Mouse (Mus musculus): Measurements from ENCODE around the gene Keap1. TPM values are rescaled to one million over a fixed set of nuclear protein-coding genes. Genes with fewer than 3 reads are reported as not detected.
"Not testable (repeated sequence)": the region's sequence is repeated elsewhere in the genome, so short reads cannot be mapped to it uniquely, and the experiment has no call there.

Gene Keap1
- total RNA-seq, 2 experiments from 2014 or later = 38.6 to 40.8 TPM

GRCm38 (mm10) chr9:21236991-21237367 lies 2.2 kb downstream of the Keap1 start:
- DNase-seq = no peak
- intact Hi-C loops (cut with DNase I) = loop anchor here (5.0 kb wide), 2 partner anchors 40 to 120 kb away; no protein-coding TSS in a partner anchor

DNA sequence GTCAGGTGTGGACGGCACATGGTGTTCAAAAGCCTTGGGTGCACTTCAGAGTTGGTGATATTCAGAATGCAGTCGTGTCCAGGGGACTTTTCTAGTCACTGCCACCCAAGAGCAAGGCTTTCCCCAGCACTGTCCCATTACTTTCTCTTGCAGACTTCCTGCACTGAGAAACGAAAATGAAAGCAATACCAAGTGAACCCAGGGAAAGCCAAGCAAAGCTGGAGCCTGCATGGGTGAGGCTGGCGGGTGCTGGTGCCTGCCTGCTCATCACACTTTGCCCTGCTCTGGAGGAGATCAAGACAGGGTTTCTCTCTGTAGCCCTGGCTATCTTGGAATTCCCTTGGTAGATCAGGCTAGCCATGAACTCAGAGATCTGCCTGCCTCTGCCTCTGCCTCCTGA lies 3.8 kb downstream of the Keap1 start:
- DNase-seq = no peak
- intact Hi-C loops (cut with DNase I) = loop anchor here (5.0 kb wide), 2 partner anchors 42 to 122 kb away; no protein-coding TSS in a partner anchor

DNA sequence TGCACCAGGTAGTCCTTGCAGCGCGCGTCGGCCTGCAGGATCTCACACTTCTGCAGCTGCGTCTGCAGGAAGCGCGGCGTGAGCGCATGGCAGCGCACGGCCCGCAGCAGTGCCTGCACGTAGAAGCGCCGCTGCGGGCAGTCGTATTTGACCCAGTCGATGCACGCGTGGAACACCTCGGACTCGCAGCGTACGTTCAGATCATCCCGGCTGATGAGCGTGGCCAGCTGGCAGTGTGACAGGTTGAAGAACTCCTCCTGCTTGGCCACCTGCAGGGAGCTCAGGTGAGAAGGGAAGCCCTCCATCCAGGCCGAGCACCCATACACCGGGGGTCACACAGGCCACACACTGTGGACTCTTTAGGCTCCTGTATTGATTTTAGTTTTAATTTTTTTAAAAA lies 5.4 kb downstream of the Keap1 start:
- DNase-seq = no peak
- intact Hi-C loops (cut with DNase I) = no loop called here

DNA sequence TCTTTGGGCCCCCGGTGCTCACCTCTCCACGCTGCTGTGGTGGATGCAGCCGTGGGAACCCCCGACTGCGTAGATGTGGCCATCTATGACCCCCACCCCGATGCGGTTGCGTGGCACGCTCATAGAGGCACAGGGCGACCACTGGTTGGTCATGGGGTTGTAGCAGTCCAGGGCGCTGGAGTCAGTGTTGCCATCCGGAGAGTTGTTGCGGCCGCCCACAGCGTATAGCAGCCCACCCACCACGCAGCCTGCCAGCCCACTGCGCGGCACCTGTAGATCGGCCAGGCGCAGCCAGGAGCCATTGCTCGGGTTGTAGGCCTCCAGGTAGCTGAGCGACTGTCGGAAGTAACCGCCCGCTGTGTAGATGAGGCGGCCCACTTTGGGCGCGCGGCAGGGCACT lies 5.8 kb downstream of the Keap1 start:
- no peak for DNase-seq
- intact Hi-C loops (cut with DNase I) = no loop called here

- intact Hi-C loops (cut with DNase I) = no loop called here
- DNase-seq = no peak
Measured at GRCm38 (mm10) chr9:21232867-21233266, 6.3 kb downstream of the Keap1 start.

GRCm38 (mm10) chr9:21231551-21231950 lies 7.6 kb downstream of the Keap1 start:
- intact Hi-C loops (cut with DNase I) = no loop called here

DNA sequence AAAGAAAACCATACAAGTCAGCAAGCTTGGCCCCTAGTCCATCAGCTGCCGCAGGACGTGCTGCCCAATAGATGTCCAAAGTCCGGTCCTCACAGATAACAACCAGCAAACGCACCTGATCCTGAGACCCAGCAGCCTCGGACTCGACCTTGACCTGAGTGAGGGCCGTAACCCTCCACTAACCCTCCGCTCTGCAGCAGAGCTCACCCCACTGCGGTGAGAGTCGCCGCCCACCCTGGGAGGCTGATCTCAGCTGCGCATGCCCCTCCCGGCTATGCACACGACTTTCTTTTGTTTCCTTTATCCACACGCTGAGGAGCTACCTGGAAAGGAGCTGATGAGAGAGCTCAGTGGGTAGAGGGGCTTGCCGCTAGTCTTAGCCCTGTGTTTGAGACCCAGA lies 11.8 kb downstream of the Keap1 start:
- intact Hi-C loops (cut with DNase I) = no loop called here
- no peak for DNase-seq

More at GRCm38 (mm10) chr9:21231551-21231950, 7.6 kb downstream of the Keap1 start:
- no peak for DNase-seq

DNA sequence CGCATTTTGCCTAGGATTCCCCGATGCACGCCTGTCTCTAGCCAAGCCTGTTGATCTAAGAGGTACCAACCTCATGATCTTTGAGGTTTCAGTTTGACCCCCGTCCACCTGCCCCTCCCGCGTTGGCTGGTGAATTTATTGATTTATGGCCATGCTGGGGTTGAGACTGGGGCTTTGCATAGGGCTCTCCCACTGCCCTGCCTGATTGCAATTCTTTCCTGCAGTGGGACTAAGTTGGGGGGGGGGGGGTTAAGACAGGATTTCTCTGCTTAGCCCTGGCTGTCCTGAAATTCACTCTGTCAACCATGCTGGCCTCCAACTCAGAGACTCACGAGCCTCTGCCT lies 13.8 kb downstream of the Keap1 start:
- peak in 1 of 2 experiments; percentile 26 for DNase-seq
- intact Hi-C loops (cut with DNase I) = no loop called here

GRCm38 (mm10) chr9:21224576-21225414 lies 14.4 kb downstream of the Keap1 start:
- intact Hi-C loops (cut with DNase I) = loop anchor here (5.0 kb wide), 1 partner anchor 133 kb away; no protein-coding TSS in a partner anchor
- DNase-seq = no peak

DNA sequence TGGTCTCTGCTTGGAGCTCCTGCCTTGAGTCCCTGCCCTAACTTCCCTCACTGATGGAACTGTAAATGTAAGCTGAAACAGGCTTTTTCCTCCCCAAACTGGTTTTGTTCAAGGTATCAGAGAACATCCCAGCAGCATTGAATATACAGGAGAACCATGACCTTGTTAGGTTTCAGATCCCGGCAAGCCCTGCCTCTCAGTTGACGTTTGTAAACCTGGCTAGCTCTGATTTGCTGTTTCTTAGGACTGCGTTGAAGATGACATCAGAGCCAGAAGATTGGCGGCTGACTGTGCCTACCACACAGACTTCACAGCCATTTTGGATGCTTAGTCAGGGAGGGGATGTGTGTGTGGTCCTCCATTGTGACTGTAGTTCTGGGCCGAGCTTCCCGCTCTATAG lies 15.3 kb downstream of the Keap1 start:
- DNase-seq = no peak
- intact Hi-C loops (cut with DNase I) = loop anchor here (5.0 kb wide), 1 partner anchor 133 kb away; no protein-coding TSS in a partner anchor

DNA sequence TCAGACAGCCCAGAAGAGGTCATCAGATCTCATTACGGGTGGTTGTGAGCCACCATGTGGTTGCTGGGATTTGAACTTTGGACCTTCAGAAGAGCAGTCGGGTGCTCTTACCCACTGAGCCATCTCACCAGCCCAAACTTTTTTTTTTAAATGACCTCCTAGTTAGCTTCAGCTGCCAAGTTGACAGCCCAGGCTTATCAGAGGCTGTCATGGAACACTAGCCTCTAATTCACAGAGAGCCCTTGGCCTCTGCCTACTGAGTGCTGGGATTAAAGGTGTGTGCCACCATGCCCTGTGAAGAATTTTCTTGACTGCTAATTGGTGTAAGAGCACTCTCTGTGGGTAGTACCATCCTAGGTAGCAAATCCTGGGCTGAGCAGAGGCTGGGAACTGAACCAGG lies 15.7 kb downstream of the Keap1 start:
- not testable (repeated sequence) for DNase-seq
- intact Hi-C loops (cut with DNase I) = loop anchor here (5.0 kb wide), 1 partner anchor 134 kb away; no protein-coding TSS in a partner anchor

- intact Hi-C loops (cut with DNase I) = loop anchor here (5.0 kb wide), 1 partner anchor 136 kb away; no protein-coding TSS in a partner anchor
- DNase-seq = peak in 1 of 2 experiments; percentile 30
Measured at GRCm38 (mm10) chr9:21221383-21221929, 17.7 kb downstream of the Keap1 start.

DNA sequence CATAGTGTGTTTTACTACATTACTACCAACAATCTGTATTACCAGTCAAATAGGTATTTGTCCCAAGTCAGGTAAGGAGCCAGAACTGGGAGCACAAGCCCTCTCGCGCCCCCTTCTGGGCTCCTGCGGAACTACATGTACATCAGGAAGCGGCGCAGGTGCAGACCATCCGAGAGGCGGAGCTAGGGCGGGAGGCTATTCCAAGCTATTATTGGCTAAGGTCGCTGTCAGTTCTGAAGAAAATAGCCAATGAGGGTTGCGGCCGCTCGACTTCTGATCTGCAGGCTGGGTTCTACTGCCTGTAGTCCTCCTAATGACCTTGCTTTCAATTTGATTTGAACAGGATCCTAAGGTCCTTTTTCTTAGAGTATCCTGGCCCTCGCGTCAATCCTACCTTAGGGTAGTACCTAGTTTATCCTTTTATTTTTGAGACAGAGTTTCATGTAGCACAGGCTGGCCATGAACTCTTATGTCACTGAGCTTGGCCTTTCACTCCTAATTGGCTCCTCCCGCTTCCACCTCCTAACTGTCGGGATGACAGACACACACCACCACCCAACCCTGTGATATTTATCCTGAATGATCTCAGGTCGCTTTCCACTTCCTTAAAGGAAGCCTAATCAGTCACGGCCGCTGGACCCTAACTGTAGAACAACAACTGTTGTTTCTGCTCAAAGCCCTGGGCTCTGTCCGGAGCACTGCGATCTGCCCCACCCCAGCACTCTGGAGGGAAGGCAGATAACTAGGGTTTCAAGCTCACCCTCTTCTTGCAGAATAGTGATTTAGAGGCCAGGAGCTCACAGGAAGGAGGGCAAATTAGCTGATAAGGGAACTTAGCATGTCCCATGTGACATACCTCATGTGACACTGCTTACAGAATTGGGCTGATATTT lies 18.4 kb downstream of the Keap1 start:
- intact Hi-C loops (cut with DNase I) = loop anchor here (5.0 kb wide), 1 partner anchor 137 kb away; no protein-coding TSS in a partner anchor
- DNase-seq = peak; percentile 88 to 91

DNA sequence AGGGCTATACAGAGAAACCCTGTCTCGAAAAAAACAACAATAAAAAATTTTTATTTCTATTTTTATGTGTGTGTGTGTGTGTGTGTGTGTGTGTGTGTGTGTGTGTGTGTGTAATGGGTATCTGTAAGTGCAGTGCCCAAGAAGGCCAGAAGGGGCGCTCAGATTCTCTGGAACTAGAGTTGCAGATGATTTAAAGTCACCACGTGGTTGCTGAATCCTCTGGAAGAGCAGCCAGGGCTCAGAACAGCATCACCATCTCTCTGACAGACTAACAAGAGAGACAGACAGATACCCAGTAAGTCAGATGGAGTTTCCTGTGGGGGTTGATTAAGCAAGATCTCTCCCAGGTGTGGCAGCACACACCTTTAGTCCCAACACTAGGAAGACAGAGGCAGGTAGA lies 19.3 kb downstream of the Keap1 start:
- no peak for DNase-seq
- intact Hi-C loops (cut with DNase I) = loop anchor here (5.0 kb wide), 1 partner anchor 137 kb away; no protein-coding TSS in a partner anchor

- intact Hi-C loops (cut with DNase I) = no loop called here
- DNase-seq = no peak
Measured at GRCm38 (mm10) chr9:21216050-21216841, 22.9 kb downstream of the Keap1 start.

GRCm38 (mm10) chr9:21213617-21214190 lies 25.5 kb downstream of the Keap1 start:
- intact Hi-C loops (cut with DNase I) = loop anchor here (5.0 kb wide), 1 partner anchor 61 kb away; no protein-coding TSS in a partner anchor
- no peak for DNase-seq

- no peak for DNase-seq
- intact Hi-C loops (cut with DNase I) = loop anchor here (5.0 kb wide), 1 partner anchor 59 kb away; no protein-coding TSS in a partner anchor
Measured at GRCm38 (mm10) chr9:21211624-21212023, 27.5 kb downstream of the Keap1 start.

- intact Hi-C loops (cut with DNase I) = loop anchor here (5.0 kb wide), 1 partner anchor 59 kb away; no protein-coding TSS in a partner anchor
- no peak for DNase-seq
Measured at GRCm38 (mm10) chr9:21210821-21211220, 28.3 kb downstream of the Keap1 start.

DNA sequence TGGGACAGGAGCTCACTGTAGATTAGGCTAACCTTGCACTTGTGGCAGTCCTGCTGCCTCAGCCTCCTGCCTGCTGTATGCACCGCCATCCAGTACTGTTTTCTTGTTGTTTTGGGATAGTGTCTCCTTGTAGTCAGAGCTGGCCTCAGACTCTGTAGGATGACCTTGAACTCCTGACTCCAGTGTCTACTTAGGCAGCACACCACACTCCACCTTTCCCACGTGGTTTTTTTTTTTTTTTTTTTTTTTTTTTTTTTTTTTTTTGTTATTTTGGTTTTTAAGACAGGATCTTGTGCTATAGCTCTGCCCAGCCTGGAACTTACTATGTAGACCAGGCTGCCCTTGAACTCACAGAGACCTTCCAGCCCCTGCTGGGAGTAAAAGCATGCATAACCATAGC lies 30.5 kb downstream of the Keap1 start:
- intact Hi-C loops (cut with DNase I) = no loop called here

More for the DNA sequence above, 30.5 kb downstream of the Keap1 start:
- no peak for DNase-seq
